Mouse (Mus musculus) granulocyte monocyte progenitor cell, adult 5-6 weeks (primary cell): Measurements from ENCODE around the gene Hist1h4h. TPM values are rescaled to one million over a fixed set of nuclear protein-coding genes. Genes with fewer than 3 reads are reported as not detected.
"Not testable (repeated sequence)": the region's sequence is repeated elsewhere in the genome, so short reads cannot be mapped to it uniquely, and the experiment has no call there.

Experiments
- ATAC-seq: replicated peaks from 2 replicates; pipeline ENCODE4 v1.8.0; 2016; ENCODE audit warnings: mild to moderate bottlenecking, moderate TSS enrichment, inconsistent platforms; ENCODE audit not compliant: poor library complexity, severe bottlenecking
- total RNA-seq, 2 experiments: library from RNA; stranded (forward) in 1 of 2; stranded (reverse) in 1 of 2; fragments of 200-712, 200-1000 nt in 1 of 2; fragments of >200 nt in 1 of 2; fragmentation: Nextera tagmentation in 1 of 2; gene quantifications; 2 replicates each; pipeline ENCODE4 v1.2.3; 2014 to 2017

Gene Hist1h4h
- total RNA-seq, 2 experiments from 2014 or later: 19.7 to 1,507 TPM

GRCm38 (mm10) chr13:23572218-23573033, 41.6 kb downstream of the Hist1h4h start:
- ATAC-seq: no peak

DNA sequence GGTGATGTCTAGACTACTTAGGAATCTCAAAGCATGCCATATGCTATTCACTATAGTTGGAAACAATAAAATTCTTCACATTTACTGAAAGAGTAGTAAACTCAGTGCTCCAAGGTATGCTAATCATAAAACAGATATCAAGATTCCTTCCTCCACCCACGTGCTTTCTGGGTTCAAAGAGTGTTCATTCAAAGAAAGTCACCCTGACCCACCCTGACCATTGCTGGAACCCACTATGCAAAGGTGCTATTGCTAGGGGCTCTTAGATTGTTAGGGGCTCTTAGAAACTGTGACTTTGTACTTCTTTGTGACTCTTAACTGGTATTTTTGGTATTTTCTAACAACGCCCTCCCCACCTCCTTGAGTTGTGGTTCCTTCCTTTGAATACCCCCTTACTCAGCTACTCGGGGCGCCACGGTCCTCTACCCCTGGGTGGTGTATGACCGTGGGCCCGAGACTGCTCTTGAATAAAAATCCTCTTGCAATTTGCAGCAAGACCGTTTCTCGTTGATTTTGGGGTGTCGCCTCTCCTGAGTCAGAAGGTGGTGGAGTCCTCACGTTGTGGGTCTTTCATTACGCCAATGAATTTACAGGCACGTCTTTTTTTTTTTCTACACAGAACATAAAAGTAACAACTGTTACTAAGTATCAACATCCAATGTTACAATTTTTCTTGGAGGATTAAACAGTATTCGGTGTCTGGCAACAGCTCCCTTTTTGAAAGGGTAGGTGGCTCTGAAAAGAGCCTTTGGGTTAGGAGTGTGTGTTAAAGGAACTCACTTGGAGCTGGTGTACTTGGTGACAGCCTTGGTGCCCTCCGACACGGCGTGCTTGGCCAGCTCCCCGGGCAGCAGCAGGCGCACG, 42.4 kb downstream of the Hist1h4h start:
- not testable (repeated sequence) for ATAC-seq

DNA sequence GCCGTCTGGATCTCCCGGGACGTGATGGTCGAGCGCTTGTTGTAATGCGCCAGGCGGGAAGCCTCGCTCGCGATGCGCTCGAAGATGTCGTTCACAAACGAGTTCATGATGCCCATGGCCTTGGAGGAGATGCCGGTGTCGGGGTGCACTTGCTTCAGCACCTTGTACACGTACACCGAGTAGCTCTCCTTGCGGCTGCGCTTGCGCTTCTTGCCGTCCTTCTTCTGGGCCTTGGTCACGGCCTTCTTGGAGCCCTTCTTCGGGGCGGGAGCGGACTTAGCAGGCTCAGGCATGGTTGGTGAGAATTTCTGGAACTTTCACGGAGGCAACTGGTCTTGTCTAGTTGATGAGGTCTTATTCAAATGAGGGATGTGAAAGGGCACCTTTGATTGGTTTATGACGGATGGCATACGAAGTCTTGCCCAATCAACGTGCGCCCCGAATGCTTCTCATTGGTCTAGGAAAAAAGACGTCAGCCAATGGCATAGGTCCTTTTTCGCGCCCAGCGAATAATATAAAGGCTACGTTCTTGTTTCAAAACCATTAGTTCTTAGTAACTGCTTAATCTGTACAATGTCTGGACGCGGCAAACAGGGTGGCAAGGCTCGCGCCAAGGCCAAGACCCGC, 43.2 kb downstream of the Hist1h4h start, which contains the start of the genes Hist1h2bf and Hist1h2ad:
Gene Hist1h2bf, minus strand, starts transcription at position 299 of the 627 bp plus-strand sequence.
Gene Hist1h2ad, plus strand, starts transcription at position 484 of the 627 bp plus-strand sequence.
- peak; percentile 67 for ATAC-seq

GRCm38 (mm10) chr13:23574546-23575170, 43.8 kb downstream of the Hist1h4h start:
- not testable (repeated sequence) for ATAC-seq

GRCm38 (mm10) chr13:23575271-23575851, 44.5 kb downstream of the Hist1h4h start, which contains the start of gene Hist1h3d:
Gene Hist1h3d, plus strand, starts transcription at chr13:23575763.
- peak; percentile 43 for ATAC-seq

DNA sequence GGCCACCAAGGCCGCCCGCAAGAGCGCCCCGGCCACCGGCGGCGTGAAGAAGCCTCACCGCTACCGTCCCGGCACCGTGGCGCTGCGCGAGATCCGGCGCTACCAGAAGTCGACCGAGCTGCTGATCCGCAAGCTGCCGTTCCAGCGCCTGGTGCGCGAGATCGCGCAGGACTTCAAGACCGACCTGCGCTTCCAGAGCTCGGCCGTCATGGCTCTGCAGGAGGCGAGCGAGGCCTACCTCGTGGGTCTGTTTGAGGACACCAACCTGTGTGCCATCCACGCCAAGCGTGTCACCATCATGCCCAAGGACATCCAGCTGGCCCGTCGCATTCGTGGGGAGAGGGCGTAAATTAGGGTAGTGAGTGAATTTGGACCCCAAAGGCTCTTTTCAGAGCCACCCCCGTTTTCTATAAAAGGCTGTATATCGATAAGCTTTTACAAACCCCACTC, 45.0 kb downstream of the Hist1h4h start:
- ATAC-seq: not testable (repeated sequence)

GRCm38 (mm10) chr13:23576351-23576881, 45.6 kb downstream of the Hist1h4h start:
- ATAC-seq: no peak

DNA sequence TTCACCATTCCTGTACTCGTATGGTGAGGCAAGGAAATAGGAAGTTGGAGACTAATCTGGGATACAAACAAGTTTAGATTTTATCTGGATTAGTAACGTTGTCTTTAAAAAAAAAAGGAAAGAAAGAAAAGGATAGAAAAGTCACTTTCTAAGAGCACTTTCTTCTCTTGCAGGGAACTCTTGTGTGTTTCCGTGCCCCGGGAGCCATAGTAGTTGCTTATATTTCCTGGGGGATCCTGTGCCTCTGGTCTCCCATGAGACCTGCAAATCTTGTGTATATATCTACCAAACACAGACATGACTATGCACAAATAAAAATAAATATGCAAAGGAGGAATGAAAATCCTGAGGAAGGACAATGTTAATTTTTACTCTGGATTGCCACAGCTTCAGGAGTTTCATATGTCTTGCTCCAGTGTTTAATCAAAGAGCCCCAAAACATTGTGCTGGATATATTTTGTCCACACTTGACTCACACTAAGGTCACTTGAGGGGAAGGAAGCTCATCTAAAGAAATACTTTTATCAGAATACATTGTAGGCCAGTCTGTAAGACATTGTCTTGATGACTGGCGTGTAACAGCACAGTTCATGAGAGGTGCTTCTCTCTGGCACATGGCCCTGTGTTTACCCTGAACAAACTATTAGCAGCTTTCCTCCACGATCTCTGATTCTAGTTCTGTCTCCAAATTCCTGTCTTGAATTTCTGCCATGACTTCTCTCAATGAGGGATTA, 46.2 kb downstream of the Hist1h4h start:
- no peak for ATAC-seq

DNA sequence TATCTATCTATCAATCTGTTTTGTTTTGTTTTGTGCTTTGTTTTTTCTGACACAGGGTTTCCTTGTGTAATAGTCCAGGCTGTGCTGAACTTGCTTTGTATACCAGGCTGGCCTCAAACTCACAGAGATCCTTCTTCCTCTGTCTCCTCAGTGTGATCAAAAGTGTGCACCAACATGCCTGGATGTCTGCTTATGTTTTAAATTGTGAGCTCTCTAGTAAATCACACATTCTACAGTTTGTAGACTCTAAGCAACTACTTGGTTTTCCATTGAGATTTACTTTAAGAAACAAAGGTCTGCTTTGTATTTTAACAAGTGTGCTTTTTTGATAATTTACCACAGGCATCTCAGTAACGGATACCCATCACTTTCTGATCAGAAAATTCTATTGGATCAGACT, 47.0 kb downstream of the Hist1h4h start:
- no peak for ATAC-seq

Other genes with a start within 250 kb of the Hist1h4h start
Only the 30 nearest of the 34 such genes appear.
- 21.8 and 34.5 TPM in 2 replicates for gene Zfp322a, start 161.8 kb upstream of the Hist1h4h start, total RNA-seq (2014; fragmentation: Nextera tagmentation)
- 43.7 and 71.1 TPM in 2 replicates for gene Zfp322a, start 161.8 kb upstream of the Hist1h4h start, total RNA-seq (2017)
- gene Abt1, start 107.2 kb upstream of the Hist1h4h start, total RNA-seq (2014; fragmentation: Nextera tagmentation): 2.9 and 5.7 TPM in 2 replicates
- 11.0 and 13.7 TPM in 2 replicates for gene Abt1, start 107.2 kb upstream of the Hist1h4h start, total RNA-seq (2017)
- gene Btn1a1, start 65.1 kb upstream of the Hist1h4h start, total RNA-seq (2014; fragmentation: Nextera tagmentation): not detected in 2 replicates
- not detected in 2 replicates for gene Btn1a1, start 65.1 kb upstream of the Hist1h4h start, total RNA-seq (2017)
- gene Btn2a2, start 42.2 kb upstream of the Hist1h4h start, total RNA-seq (2014; fragmentation: Nextera tagmentation): not detected in 2 replicates
- gene Btn2a2, start 42.2 kb upstream of the Hist1h4h start, total RNA-seq (2017): not detected in 2 replicates
- 23.5 TPM in 1 of 2 replicates, not detected in the other for gene Hist1h2af, start 2.9 kb downstream of the Hist1h4h start, total RNA-seq (2014; fragmentation: Nextera tagmentation)
- 2,010 and 2,453 TPM in 2 replicates for gene Hist1h2af, start 2.9 kb downstream of the Hist1h4h start, total RNA-seq (2017)
- gene Hist1h3g, start 4.4 kb downstream of the Hist1h4h start, total RNA-seq (2014; fragmentation: Nextera tagmentation): 60.4 and 108 TPM in 2 replicates
- gene Hist1h3g, start 4.4 kb downstream of the Hist1h4h start, total RNA-seq (2017): 191 and 281 TPM in 2 replicates
- gene Hist1h2bh, start 12.3 kb downstream of the Hist1h4h start, total RNA-seq (2014; fragmentation: Nextera tagmentation): 17.1 and 20.3 TPM in 2 replicates
- 126 and 172 TPM in 2 replicates for gene Hist1h2bh, start 12.3 kb downstream of the Hist1h4h start, total RNA-seq (2017)
- 4.9 and 8.2 TPM in 2 replicates for gene Hist1h3f, start 13.0 kb downstream of the Hist1h4h start, total RNA-seq (2014; fragmentation: Nextera tagmentation)
- 77.5 and 127 TPM in 2 replicates for gene Hist1h3f, start 13.0 kb downstream of the Hist1h4h start, total RNA-seq (2017)
- gene Hist1h4f, start 20.6 kb downstream of the Hist1h4h start, total RNA-seq (2014; fragmentation: Nextera tagmentation): 37.6 and 86.3 TPM in 2 replicates
- 2,370 and 2,590 TPM in 2 replicates for gene Hist1h4f, start 20.6 kb downstream of the Hist1h4h start, total RNA-seq (2017)
- gene Hist1h1d, start 22.2 kb downstream of the Hist1h4h start, total RNA-seq (2014; fragmentation: Nextera tagmentation): 13.1 and 13.2 TPM in 2 replicates
- gene Hist1h1d, start 22.2 kb downstream of the Hist1h4h start, total RNA-seq (2017): 109 and 113 TPM in 2 replicates
- gene Hist1h3e, start 31.3 kb downstream of the Hist1h4h start, total RNA-seq (2014; fragmentation: Nextera tagmentation): 27.2 and 37.9 TPM in 2 replicates
- 218 and 293 TPM in 2 replicates for gene Hist1h3e, start 31.3 kb downstream of the Hist1h4h start, total RNA-seq (2017)
- gene Hist1h2ae, start 40.2 kb downstream of the Hist1h4h start, total RNA-seq (2014; fragmentation: Nextera tagmentation): 5.5 and 7.4 TPM in 2 replicates
- 405 and 464 TPM in 2 replicates for gene Hist1h2ae, start 40.2 kb downstream of the Hist1h4h start, total RNA-seq (2017)
- gene Hist1h2bg, start 40.3 kb downstream of the Hist1h4h start, total RNA-seq (2014; fragmentation: Nextera tagmentation): 160 and 268 TPM in 2 replicates
- gene Hist1h2bg, start 40.3 kb downstream of the Hist1h4h start, total RNA-seq (2017): 1,365 and 1,429 TPM in 2 replicates
- gene Hist1h2bf, start 43.1 kb downstream of the Hist1h4h start, total RNA-seq (2014; fragmentation: Nextera tagmentation): 148 and 188 TPM in 2 replicates
- 453 and 461 TPM in 2 replicates for gene Hist1h2bf, start 43.1 kb downstream of the Hist1h4h start, total RNA-seq (2017)
- gene Hist1h2ad, start 43.3 kb downstream of the Hist1h4h start, total RNA-seq (2014; fragmentation: Nextera tagmentation): not detected in 2 replicates
- 685 and 1,721 TPM in 2 replicates for gene Hist1h2ad, start 43.3 kb downstream of the Hist1h4h start, total RNA-seq (2017)
- 52.8 and 62.0 TPM in 2 replicates for gene Hist1h3d, start 44.7 kb downstream of the Hist1h4h start, total RNA-seq (2014; fragmentation: Nextera tagmentation)
- 83.5 and 136 TPM in 2 replicates for gene Hist1h3d, start 44.7 kb downstream of the Hist1h4h start, total RNA-seq (2017)
- 116 and 278 TPM in 2 replicates for gene Hist1h4d, start 50.5 kb downstream of the Hist1h4h start, total RNA-seq (2014; fragmentation: Nextera tagmentation)
- 929 and 1,118 TPM in 2 replicates for gene Hist1h4d, start 50.5 kb downstream of the Hist1h4h start, total RNA-seq (2017)
- 16.4 and 17.5 TPM in 2 replicates for gene Hist1h2be, start 90.1 kb downstream of the Hist1h4h start, total RNA-seq (2014; fragmentation: Nextera tagmentation)
- 82.4 and 146 TPM in 2 replicates for gene Hist1h2be, start 90.1 kb downstream of the Hist1h4h start, total RNA-seq (2017)
- 111 and 199 TPM in 2 replicates for gene Hist1h1e, start 91.5 kb downstream of the Hist1h4h start, total RNA-seq (2014; fragmentation: Nextera tagmentation)
- gene Hist1h1e, start 91.5 kb downstream of the Hist1h4h start, total RNA-seq (2017): 255 and 282 TPM in 2 replicates
- gene Hist1h2ac, start 152.9 kb downstream of the Hist1h4h start, total RNA-seq (2014; fragmentation: Nextera tagmentation): 2.4 and 4.1 TPM in 2 replicates
- gene Hist1h2ac, start 152.9 kb downstream of the Hist1h4h start, total RNA-seq (2017): 173 TPM in 2 replicates
- gene Hist1h2bc, start 153.1 kb downstream of the Hist1h4h start, total RNA-seq (2014; fragmentation: Nextera tagmentation): 57.7 and 70.7 TPM in 2 replicates
- gene Hist1h2bc, start 153.1 kb downstream of the Hist1h4h start, total RNA-seq (2017): 274 and 374 TPM in 2 replicates
- gene Hist1h1t, start 164.8 kb downstream of the Hist1h4h start, total RNA-seq (2014; fragmentation: Nextera tagmentation): not detected in 2 replicates
- 1.0 TPM in 1 of 2 replicates, not detected in the other for gene Hist1h1t, start 164.8 kb downstream of the Hist1h4h start, total RNA-seq (2017)
- gene Hist1h4c, start 167.4 kb downstream of the Hist1h4h start, total RNA-seq (2014; fragmentation: Nextera tagmentation): 14.3 and 82.6 TPM in 2 replicates
- gene Hist1h4c, start 167.4 kb downstream of the Hist1h4h start, total RNA-seq (2017): 308 and 366 TPM in 2 replicates
- gene Hfe, start 179.8 kb downstream of the Hist1h4h start, total RNA-seq (2014; fragmentation: Nextera tagmentation): 7.9 and 19.9 TPM in 2 replicates
- 7.6 and 9.7 TPM in 2 replicates for gene Hfe, start 179.8 kb downstream of the Hist1h4h start, total RNA-seq (2017)
- 61.8 and 110 TPM in 2 replicates for gene Hist1h1c, start 207.8 kb downstream of the Hist1h4h start, total RNA-seq (2014; fragmentation: Nextera tagmentation)
- 737 and 810 TPM in 2 replicates for gene Hist1h1c, start 207.8 kb downstream of the Hist1h4h start, total RNA-seq (2017)
- gene Hist1h3c, start 214.6 kb downstream of the Hist1h4h start, total RNA-seq (2014; fragmentation: Nextera tagmentation): 24.5 and 38.0 TPM in 2 replicates
- 507 and 886 TPM in 2 replicates for gene Hist1h3c, start 214.6 kb downstream of the Hist1h4h start, total RNA-seq (2017)
- gene Hist1h2bb, start 215.7 kb downstream of the Hist1h4h start, total RNA-seq (2014; fragmentation: Nextera tagmentation): 155 and 176 TPM in 2 replicates
- gene Hist1h2bb, start 215.7 kb downstream of the Hist1h4h start, total RNA-seq (2017): 3,446 and 3,529 TPM in 2 replicates
- gene Hist1h2ab, start 220.1 kb downstream of the Hist1h4h start, total RNA-seq (2014; fragmentation: Nextera tagmentation): 9.2 and 31.4 TPM in 2 replicates
- gene Hist1h2ab, start 220.1 kb downstream of the Hist1h4h start, total RNA-seq (2017): 1,996 and 2,074 TPM in 2 replicates
- 92.5 and 158 TPM in 2 replicates for gene Hist1h3b, start 221.2 kb downstream of the Hist1h4h start, total RNA-seq (2014; fragmentation: Nextera tagmentation)
- gene Hist1h3b, start 221.2 kb downstream of the Hist1h4h start, total RNA-seq (2017): 628 and 657 TPM in 2 replicates
- gene Hist1h4b, start 226.0 kb downstream of the Hist1h4h start, total RNA-seq (2014; fragmentation: Nextera tagmentation): 70.4 and 87.8 TPM in 2 replicates
- 487 and 745 TPM in 2 replicates for gene Hist1h4b, start 226.0 kb downstream of the Hist1h4h start, total RNA-seq (2017)